Mouse (Mus musculus): ENCODE data around the gene Exoc6b.

Gene Exoc6b

GRCm38 (mm10) chr6:84976563-84976971 lies 92.7 kb downstream of the Exoc6b start:
- no peak for DNase-seq (ENCODE audit: low spot score)

- DNase-seq (ENCODE audit: low spot score), result no peak
Measured at GRCm38 (mm10) chr6:84968531-84968930, 100.8 kb downstream of the Exoc6b start.

DNA sequence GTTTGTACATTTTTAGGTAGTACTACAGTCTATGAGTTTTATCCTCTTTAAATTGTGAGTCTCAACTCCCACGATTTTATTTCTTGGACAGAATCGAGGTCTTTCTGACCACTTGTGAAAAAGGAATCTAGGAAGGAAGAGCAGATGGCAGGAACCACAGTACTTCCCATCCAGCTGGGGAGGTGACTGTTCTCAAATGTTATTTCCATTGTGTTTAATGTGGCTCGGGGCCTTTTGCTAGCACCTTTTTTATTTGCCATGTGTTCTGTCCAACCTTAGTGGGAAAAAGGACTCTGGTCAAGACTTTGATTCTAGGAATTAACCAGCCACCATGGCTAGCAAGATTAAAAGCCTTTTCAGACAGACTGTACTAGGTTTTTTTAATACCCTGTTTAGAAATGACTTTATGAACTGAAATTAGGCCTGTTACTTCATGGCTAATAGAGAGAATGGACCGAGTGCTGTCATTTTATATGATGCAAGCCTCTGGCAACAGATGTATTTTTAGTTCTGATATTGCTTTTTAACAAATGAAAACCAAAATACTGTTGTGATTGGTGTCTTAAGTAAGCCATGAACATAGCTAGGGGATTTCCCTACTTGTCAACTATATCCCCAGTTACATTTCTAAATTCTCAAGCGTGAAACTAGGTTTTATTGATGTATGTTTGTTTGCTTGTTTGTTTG lies 104.4 kb downstream of the Exoc6b start:
- DNase-seq (ENCODE audit: low spot score), result no peak

DNA sequence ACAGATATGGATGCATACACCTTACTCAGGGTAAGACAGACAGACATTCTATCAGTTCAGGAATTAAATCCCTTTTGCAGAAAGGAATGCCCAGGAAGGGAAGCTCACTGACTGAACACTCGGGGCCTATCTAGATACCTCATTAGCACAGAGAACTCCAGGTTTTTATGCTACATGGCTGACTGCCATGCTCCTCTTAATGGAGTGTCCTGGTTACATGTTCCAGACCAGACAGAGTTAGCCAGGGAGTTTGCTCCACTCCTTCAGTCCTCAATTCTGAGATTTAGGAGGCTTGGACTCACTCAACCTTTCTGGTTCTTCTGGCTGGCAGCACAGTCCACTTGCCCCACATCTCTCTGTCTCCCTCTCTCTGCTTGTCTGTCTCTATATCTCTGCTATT lies 106.3 kb downstream of the Exoc6b start:
- no peak for DNase-seq (ENCODE audit: low spot score)

DNA sequence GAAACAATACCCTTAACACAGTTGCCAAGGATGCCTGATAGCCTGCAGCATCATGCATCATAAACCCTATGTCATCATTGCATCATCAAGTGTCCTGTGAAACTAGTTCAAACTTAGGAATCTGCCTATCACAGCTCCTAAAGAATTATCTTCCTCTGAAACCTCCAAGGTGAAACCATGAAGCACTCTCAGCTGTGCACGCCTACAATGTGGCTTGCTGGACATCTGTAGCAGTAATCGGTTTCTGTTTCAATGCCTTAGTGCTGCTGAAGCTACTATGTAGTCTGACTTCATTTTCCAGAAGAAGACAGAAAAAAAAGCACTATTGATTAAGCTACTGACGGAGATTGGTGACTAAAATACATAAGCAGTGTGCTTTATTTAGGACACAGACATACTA lies 107.5 kb downstream of the Exoc6b start:
- DNase-seq (ENCODE audit: low spot score), result no peak

DNA sequence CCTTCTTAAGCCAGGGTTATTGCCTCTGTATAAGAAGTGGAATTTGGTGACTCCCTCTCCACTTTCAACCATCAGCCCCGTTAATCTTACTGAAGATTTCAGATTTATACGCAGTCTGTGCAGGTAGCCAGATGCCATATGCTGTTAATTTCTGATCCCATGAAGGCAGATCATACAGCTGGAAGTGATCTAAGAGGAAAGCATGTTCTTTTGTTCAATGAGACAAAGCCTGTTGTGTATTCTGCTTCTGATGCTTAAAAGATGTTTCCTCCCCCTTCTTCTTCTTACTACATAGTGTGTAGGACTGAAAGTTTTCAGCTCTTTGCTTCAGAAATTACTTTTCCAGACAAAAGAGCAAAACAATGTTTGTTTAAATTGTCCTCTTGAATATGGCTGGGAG lies 109.8 kb downstream of the Exoc6b start:
- DNase-seq (ENCODE audit: low spot score), result no peak

DNA sequence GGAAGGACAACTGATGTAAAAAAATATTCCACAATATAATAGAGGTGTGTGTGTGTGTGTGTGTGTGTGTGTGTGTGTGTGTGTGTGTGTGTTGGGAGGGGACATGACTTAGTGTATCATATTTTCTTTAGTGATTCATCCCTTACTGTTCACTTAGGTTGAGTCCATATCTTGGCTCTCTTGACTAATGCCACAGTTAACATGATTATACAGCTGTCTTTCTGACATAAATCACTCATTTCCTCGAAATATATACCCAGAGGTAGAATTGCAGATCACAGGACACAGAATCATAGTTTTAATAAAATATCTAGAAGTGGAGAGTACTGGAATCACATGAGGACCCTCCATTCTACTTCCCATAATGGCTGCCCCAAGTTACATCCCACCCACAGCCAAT lies 117.7 kb downstream of the Exoc6b start:
- DNase-seq (ENCODE audit: low spot score), result no peak

DNA sequence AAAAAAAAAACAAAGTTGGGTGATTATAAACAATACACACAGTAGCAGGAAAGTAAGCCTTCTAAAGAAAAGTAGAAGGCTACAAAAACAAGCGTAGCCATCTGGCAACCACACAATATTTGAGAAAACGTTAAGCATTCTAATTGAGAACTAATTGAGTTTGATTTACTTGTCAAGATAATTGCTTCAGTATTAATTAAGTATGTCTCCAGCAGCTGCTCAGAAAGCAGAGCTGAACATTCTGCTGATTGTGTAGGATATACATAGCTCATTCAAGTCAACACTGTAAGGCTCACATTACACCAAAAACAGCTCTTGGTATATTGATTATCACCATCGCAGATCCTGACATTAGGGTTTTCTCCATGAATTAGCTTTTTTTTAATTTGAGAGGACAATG lies 122.7 kb downstream of the Exoc6b start:
- no peak for DNase-seq (ENCODE audit: low spot score)

DNA sequence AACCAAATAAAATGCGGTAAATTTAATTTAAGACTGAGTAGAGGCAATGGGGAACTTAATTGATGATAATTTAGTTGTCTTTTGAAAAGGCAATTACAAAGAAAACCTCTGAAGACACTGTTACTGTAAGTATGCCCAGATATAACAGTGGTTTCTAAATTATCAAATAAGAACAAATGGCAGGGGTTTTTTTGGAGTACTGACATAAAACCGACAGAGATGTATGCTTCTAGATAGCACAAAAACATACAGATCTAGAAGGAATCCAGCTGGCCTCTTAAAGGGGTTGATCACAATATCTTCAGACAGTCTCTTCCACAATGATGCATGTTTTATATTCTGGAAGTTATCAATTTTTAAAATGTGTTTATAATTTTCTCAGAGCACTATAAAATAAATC lies 123.2 kb downstream of the Exoc6b start:
- DNase-seq (ENCODE audit: low spot score), result no peak

DNA sequence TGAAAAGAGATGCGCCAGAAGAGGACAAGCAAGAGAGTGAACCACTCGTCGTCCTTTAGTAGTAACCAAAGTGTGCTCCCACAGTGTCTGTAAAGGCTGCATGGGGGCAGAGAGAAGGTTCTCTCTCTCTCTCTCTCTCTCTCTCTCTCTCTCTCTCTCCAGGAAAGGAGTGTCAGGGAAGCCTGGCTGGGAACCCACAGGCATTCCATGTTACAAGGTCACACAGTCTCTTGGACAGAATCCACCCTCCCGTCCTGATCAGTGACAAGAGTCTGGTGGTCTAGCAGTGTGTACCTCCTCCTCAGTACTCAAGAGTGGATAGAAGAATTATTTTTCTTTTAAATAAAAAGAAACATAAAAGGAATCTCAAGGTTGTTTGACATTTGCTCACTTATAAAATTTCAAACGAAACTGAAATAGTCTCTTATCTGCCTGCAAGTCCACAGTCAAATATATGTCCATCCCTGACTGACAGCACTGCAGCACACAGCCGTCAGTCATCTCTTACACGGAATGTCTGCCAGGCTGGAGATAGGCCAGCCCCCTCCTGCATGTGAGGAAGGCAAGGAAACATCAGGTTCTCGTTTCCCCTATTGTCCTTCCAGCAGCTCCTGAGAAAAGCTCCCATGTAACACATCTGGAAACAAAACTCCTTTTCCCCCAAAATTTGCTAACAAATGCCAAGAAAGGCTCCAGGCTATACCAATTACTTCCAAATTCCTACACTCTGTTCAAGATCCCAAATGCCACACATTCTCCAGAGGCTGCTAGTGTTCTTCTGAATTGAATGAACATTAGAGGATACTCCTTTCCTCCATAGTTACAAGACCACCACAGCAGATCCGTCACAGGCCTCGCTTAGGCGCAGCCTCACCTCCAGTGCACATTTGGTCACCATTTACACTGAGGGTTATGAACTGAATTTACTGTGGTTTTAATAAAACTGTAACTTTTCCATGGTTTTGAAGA lies 136.1 kb downstream of the Exoc6b start:
- no peak for DNase-seq (ENCODE audit: low spot score)

GRCm38 (mm10) chr6:84931051-84931450 lies 138.3 kb downstream of the Exoc6b start:
- no peak for DNase-seq (ENCODE audit: low spot score)

- no peak for DNase-seq (ENCODE audit: low spot score)
Measured at GRCm38 (mm10) chr6:84926066-84926465, 143.2 kb downstream of the Exoc6b start.

DNA sequence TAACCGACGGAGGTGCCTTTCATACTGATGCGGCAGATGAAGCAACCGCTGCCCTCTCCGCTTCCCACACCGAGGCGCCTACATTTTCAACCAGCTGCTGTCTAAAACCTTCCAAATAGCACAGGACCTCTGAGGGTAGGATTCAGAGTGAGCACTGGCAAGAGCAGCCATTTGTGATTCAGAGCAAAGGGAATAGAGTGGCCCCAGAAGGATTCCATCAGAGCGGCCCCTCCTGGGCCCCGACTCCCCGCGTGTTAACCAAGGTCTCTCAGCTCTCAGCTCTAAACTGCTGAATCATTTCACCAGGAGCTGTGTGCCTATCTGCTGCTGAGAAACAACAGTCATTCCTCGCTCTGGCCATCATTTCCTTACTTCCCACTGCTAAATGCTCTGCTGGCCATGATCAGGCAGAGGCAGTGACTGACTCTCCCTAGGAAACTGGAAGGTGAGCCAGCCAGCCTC lies 145.5 kb downstream of the Exoc6b start:
- peak; percentile 24 for DNase-seq (ENCODE audit: low spot score)

GRCm38 (mm10) chr6:84916291-84916690 lies 153.0 kb downstream of the Exoc6b start:
- no peak for DNase-seq (ENCODE audit: low spot score)

- DNase-seq (ENCODE audit: low spot score), result no peak
Measured at GRCm38 (mm10) chr6:84912434-84912833, 156.9 kb downstream of the Exoc6b start.

- no peak for DNase-seq (ENCODE audit: low spot score)
Measured at GRCm38 (mm10) chr6:84899002-84899774, 170.1 kb downstream of the Exoc6b start.

DNA sequence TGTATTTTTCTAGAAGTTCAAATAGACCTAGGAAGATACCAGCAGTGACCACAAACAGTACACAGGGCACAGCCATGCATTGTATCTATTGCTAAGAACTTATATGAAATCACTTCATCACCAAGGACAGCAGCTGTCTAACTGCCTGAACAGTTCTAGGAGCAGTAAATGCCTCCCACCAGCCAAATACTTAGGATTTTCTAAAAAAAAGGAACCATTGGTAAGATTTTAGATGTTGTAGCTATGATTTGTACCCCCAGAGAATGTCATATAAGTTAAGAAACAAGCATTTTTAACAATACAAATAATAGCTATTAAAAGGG lies 175.6 kb downstream of the Exoc6b start:
- DNase-seq (ENCODE audit: low spot score), result no peak

GRCm38 (mm10) chr6:84892926-84893772 lies 176.2 kb downstream of the Exoc6b start:
- no peak for DNase-seq (ENCODE audit: low spot score)

- no peak for DNase-seq (ENCODE audit: low spot score)
Measured at GRCm38 (mm10) chr6:84886551-84886950, 182.8 kb downstream of the Exoc6b start.

DNA sequence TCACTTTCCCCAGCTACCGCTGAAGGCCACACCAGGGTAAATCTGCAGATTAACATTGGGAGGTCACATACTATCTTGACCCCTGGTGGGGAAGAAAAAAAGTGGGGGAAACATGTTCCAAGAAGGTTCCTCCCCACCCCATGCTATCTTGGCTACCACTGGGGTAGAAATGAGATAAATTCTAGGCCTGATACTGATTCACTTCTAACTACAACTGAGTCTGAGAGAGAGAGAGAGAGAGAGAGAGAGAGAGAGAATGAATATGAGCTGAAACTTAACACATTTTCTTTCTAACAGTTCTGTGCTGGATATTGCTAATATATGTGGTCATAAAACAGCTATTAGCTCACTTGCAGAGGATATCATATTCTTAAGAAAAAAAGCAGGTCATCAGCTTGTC lies 184.2 kb downstream of the Exoc6b start:
- DNase-seq (ENCODE audit: low spot score), result no peak

GRCm38 (mm10) chr6:84883720-84884119 lies 185.6 kb downstream of the Exoc6b start:
- no peak for DNase-seq (ENCODE audit: low spot score)

Measured in ovary, postnatal 36 days (tissue).